Mouse (Mus musculus) stomach, embryonic 15.5 days (tissue): ENCODE measurements around the gene P2ry13. TPM values are rescaled to one million over a fixed set of nuclear protein-coding genes. Genes with fewer than 3 reads are reported as not detected.
A peak's percentile ranks its signal among the peaks of the same experiment; 100 is the strongest.

Experiments used
- ATAC-seq: fragments of 200-750 bp; cut with Nextera tagmentation; 2 replicates; pipeline ENCODE4 v1.8.0; 2017; ENCODE audit warnings: low read depth, moderate number of reproducible peaks, moderate TSS enrichment; ENCODE audit not compliant: insufficient read depth, low FRiP score
- H3K27ac ChIP-seq: fragments of 300-500 bp; sonication (generic); 2 replicates; pipeline ENCODE4 v1.5.1; 2015; ENCODE audit warnings: mild to moderate bottlenecking, inconsistent platforms
- H3K27me3 ChIP-seq: fragments of 300-500 bp; sonication (generic); replicated peaks from 2 replicates; pipeline ENCODE4 v1.6.1; 2015; ENCODE audit warnings: inconsistent platforms
- H3K36me3 ChIP-seq: fragments of 300-500 bp; sonication (generic); 2 replicates; pipeline ENCODE4 v1.6.1; 2015; ENCODE audit warnings: inconsistent platforms
- H3K4me1 ChIP-seq: fragments of 300-500 bp; sonication (generic); 2 replicates; pipeline ENCODE4 v1.6.1; 2015; ENCODE audit warnings: inconsistent platforms
- H3K4me2 ChIP-seq: fragments of 300-500 bp; sonication (generic); 2 replicates; pipeline ENCODE4 v1.6.1; 2015; ENCODE audit warnings: mild to moderate bottlenecking, inconsistent platforms
- H3K4me3 ChIP-seq: fragments of 300-500 bp; sonication (generic); replicated peaks from 2 replicates; pipeline ENCODE4 v1.5.1; 2015; ENCODE audit warnings: inconsistent platforms
- H3K9ac ChIP-seq: fragments of 300-500 bp; sonication (generic); 2 replicates; pipeline ENCODE4 v1.6.1; 2015; ENCODE audit warnings: inconsistent platforms
- H3K9me3 ChIP-seq: fragments of 300-500 bp; sonication (generic); 2 replicates; pipeline ENCODE4 v1.6.1; 2016; ENCODE audit warnings: inconsistent platforms
- WGBS: fragments of 180-500 bp; shearing (Covaris S2); methylation state at CpG from one replicate; pipeline ENCODE4 v1.1.7; 2015; 5-methylcytosine and 5-hydroxymethylcytosine counted together
- polyA plus RNA-seq: library from polyadenylated mRNA; unstranded; fragments of >200 nt; fragmentation: Nextera tagmentation; extraction: Ambion mirVana; gene quantifications from 2 replicates; pipeline ENCODE4 v1.2.1, GENCODE M21; 2015

Gene P2ry13
- polyA plus RNA-seq, 1 experiment from 2014 or later, result 1.7 TPM

DNA sequence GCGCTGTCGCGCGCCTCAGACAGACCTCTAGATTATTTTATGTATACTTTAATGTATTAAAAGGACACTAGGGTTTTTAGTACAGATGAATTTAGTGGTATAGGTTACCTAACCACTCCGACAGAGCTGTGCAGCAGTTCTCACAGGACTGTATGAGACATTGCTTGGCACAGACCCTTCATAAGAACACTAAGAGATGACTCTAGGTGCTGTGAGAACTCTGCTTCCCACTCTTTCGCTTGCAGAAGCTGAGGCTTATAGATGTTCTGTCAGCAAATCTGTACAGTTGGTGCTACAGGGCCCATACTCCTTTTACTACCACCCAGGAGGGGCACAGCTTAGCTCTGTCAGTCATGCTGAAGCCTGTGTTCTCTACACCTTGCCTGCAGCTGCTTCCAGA is 19.0 kb downstream of the P2ry13 start:
- no peak overlapping the region for H3K27ac ChIP-seq
- H3K4me2 ChIP-seq, result no peak overlapping the region
- H3K27me3 ChIP-seq, result no peaks in the 10 kb centered on the region
- no peaks in the 10 kb centered on the region for H3K9me3 ChIP-seq
- H3K9ac ChIP-seq, result no peak overlapping the region
- H3K4me1 ChIP-seq, result no peaks in the 10 kb centered on the region
- H3K36me3 ChIP-seq, result no peaks in the 10 kb centered on the region
- no peak overlapping the region for H3K4me3 ChIP-seq
- WGBS, result 95% methylated on average over 6 of the region's 6 CpGs
- ATAC-seq, result no peak

DNA sequence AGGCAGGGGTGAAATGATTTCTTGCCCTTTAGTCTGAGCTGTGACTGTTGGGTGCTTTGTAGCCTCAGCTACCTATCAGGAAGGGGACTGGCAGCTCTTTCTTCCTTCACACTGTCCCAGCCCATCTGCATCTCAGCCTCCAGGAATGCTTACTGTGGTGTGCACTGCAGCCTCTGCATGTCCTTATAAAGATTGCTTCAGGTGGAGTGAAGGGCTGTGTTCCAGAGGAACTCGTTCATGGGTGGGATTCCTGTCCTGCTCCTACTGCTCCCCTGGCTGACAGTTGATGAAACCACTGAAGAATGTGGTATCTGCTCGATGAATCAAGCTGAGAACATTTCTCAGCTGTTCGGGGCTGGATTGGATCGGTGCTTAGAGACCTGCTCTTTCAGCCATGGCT is 23.3 kb downstream of the P2ry13 start:
- H3K4me3 ChIP-seq, result no peak overlapping the region
- H3K36me3 ChIP-seq, result no peaks in the 10 kb centered on the region
- no peak overlapping the region for H3K9ac ChIP-seq
- WGBS, result 75% methylated on average over 4 of the region's 4 CpGs
- no peak for ATAC-seq
- H3K27ac ChIP-seq, result no peak overlapping the region
- no peak overlapping the region for H3K4me2 ChIP-seq
- no peaks in the 10 kb centered on the region for H3K4me1 ChIP-seq
- no peaks in the 10 kb centered on the region for H3K27me3 ChIP-seq
- H3K9me3 ChIP-seq, result no peaks in the 10 kb centered on the region

DNA sequence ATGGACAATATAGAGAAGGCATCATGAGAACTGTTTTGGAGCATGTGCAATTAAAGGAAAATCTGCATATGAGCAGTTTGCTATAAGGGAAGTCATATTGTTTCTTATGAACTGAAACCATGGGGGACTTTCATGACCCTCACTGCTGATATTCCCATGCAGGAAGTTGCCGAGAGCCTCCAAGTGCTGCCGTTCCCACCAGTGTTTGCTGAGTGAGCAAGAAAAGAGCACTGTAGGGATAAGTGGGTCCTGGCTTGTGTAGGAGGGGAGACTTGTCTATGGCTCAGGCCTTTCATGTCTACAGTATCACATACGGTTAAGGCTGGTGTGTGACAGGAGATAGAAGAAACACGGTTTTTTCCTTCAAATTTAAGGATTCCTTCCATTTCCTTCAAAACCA is 25.0 kb downstream of the P2ry13 start:
- 71% methylated on average over 4 of the region's 4 CpGs for WGBS
- H3K4me1 ChIP-seq, result no peaks in the 10 kb centered on the region
- no peak overlapping the region for H3K4me3 ChIP-seq
- no peak overlapping the region for H3K9ac ChIP-seq
- no peaks in the 10 kb centered on the region for H3K9me3 ChIP-seq
- H3K36me3 ChIP-seq, result no peaks in the 10 kb centered on the region
- H3K27me3 ChIP-seq, result no peaks in the 10 kb centered on the region
- no peak overlapping the region for H3K4me2 ChIP-seq
- ATAC-seq, result no peak
- H3K27ac ChIP-seq, result no peak overlapping the region

DNA sequence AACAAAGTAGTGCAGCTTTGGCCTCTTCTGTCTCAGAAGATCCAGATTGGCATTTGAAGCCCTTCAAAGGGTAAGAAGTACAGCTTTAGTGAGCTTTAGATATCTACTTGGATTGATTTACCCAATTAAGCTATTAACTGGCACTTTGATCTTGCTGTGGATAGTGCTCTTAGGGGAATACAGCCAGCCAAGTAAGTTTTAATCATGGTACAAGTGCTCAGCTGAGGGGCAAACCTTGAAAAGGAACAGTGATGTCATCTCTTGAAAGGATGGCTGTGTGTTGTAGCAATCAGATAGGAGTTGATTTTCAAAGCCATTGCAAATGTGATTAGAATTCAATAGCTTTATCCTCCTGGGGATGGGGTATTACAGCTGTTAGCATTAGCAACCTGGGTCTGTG is 28.6 kb downstream of the P2ry13 start:
- H3K9ac ChIP-seq, result no peak overlapping the region
- no peak for ATAC-seq
- H3K4me3 ChIP-seq, result no peak overlapping the region
- H3K4me2 ChIP-seq, result no peak overlapping the region
- H3K9me3 ChIP-seq, result no peaks in the 10 kb centered on the region
- no peaks in the 10 kb centered on the region for H3K36me3 ChIP-seq
- no peak overlapping the region for H3K27ac ChIP-seq
- no peaks in the 10 kb centered on the region for H3K4me1 ChIP-seq
- H3K27me3 ChIP-seq, result no peaks in the 10 kb centered on the region

DNA sequence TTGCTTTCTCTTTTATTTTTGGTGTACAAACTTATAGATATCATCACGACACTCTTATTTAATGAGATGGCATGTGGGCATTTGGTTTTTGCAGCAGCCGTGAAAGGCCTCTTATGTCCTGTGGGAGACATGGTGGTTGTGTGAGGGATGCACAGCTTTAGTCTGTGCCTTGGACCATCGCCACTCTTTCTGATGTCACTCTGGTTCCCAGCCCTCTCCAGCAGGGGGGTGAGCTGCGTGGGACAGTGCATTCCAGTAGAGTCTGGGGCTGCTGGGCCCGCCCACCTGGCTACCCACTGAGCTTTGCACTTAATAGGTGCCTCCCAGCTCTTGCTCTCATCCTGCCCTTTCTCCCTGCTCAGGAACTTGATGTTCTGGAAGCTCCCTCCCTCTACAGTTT is 29.5 kb downstream of the P2ry13 start:
- H3K9me3 ChIP-seq, result no peaks in the 10 kb centered on the region
- H3K4me1 ChIP-seq, result no peaks in the 10 kb centered on the region
- no peaks in the 10 kb centered on the region for H3K27me3 ChIP-seq
- H3K9ac ChIP-seq, result no peak overlapping the region
- no peak for ATAC-seq
- H3K4me2 ChIP-seq, result no peak overlapping the region
- H3K4me3 ChIP-seq, result no peak overlapping the region
- H3K27ac ChIP-seq, result no peak overlapping the region
- no peaks in the 10 kb centered on the region for H3K36me3 ChIP-seq
- 72% methylated on average over 5 of the region's 5 CpGs for WGBS

DNA sequence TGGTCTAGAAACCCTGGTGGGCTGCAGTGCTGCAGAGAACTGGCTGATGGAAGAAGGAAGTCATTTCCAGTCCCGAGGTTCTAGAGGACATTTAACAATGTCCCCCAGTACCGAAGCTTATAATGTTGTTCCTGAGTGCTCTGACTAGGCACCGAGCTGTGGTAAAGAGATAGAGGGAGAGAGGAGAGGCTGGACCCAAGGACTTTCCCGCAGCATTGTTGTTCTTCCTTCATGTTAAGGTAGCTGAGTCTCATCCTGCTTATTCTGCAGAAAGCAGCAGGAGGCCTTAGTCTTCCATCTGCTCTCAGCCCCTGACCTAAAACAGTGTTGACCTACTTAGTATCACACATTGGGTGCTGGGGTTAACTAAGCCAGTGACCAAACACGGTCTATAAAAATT is 33.8 kb downstream of the P2ry13 start:
- Histone ChIP-seq H3K27me3 (no peaks in the 10 kb centered on the region), H3K4me3 (no peak overlapping the region), H3K4me1 (no peaks in the 10 kb centered on the region), H3K36me3 (no peaks in the 10 kb centered on the region), H3K9ac (no peak overlapping the region), H3K4me2 (no peak overlapping the region), H3K27ac (no peak overlapping the region), H3K9me3 (no peaks in the 10 kb centered on the region)
- 77% methylated on average over 5 of the region's 5 CpGs for WGBS
- ATAC-seq, result no peak

DNA sequence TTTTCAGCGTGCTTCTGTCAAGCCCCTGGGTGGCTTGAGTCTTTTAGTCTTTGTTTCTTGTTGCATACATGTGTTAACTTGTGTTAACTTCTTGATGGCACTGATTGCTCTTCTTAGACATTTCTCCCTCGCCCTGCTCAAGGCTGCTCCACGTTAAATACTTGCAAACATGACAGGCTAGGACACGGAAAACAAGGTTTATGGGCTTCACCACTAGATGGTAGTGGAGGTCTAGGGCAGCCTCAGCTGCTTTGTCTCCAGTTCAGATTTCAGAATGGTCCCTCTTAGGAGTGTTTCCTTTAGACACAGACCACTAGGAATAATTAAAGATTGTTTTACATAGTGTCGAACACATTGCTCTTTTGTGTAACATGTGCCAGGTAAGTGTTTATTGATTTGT is 35.4 kb downstream of the P2ry13 start:
- 0 out of 2 replicates have a peak, but pooled peaks have one; percentile 56 for ATAC-seq
- Histone ChIP-seq H3K36me3 (no peaks in the 10 kb centered on the region), H3K9me3 (no peaks in the 10 kb centered on the region), H3K4me3 (no peak overlapping the region), H3K9ac (no peak overlapping the region), H3K4me2 (no peak overlapping the region), H3K27me3 (no peaks in the 10 kb centered on the region), H3K4me1 (0 out of 2 replicates have a peak, but pooled peaks cover 4% of the 10 kb centered on the region), H3K27ac (no peak overlapping the region)
- 16% methylated on average over 5 of the region's 5 CpGs for WGBS

DNA sequence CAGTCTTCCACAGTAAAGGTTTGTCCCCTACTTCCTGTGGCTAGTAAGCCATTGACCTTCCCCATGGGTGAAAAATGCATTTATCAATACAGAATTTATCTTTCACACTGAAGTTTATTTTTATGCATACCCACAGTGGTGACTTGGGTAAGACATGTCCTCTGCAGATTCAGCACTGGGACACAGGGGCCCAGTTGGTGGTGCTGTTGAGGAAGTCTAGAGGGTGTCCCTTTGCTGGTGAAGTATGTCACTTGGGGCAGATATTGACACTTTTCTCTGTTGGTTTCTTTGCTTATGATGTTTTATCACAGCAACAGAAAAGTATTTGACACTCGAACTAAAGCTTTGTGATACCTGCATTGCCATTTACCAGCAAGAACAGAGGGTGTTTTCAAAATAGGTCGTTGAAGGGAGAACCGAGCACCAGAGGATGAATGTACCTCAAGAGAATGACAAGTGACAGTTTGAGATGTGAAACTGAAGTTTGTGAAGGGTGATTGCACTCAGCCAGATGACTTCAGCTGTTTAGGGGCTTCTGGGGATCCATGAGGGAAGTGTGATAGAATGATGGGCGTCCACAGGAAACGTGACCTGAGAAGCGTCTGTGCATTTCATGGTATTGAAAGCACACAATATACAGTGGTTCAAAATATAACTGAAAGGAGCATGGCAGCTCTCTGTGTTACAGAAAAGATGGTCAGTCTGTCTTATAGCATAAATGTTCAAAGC is 36.1 kb downstream of the P2ry13 start:
- 72% methylated on average over 6 of the region's 6 CpGs for WGBS

DNA sequence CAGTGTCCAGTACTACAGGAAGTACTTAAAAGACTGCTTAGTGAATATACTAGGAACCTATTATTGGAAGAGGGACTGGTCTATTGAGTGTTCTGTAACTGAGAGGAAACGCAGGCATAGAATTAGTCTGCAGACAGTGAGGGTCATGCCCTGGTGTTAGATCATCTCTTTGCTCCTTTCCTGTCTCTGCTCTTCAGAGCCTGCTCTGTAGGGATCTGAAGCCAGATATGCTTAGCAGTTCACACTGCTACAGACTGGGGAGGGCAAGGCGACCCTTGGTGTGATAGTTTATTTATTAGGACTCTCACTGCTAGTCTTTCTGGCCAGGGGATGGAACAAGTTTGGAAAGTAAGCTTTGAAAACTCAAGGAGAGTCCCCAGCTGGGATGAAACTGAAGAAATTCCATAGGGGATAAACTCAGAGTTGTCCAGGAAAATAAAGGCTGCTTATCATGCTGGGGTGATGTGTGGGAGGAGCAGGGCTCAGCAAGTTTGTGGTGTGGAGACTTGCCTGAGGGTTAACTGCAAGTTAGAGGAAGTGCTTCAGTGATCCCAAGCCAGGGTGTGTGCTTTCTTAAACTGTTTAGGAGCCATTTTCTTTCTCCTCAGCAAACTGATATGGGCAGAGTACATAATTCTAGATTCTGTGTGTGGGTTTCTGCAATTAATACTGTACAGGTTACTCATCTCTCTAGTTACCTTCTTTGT is 40.6 kb downstream of the P2ry13 start:
- Histone ChIP-seq H3K4me2 (no peak overlapping the region), H3K27me3 (no peaks in the 10 kb centered on the region), H3K4me3 (no peak overlapping the region), H3K27ac (no peak overlapping the region), H3K36me3 (no peaks in the 10 kb centered on the region), H3K4me1 (0 out of 2 replicates have a peak, but pooled peaks cover 5% of the 10 kb centered on the region), H3K9ac (no peak overlapping the region), H3K9me3 (no peaks in the 10 kb centered on the region)
- ATAC-seq, result no peak; the same call in 1 of the 2 replicates
- 48% methylated on average over 2 of the region's 2 CpGs for WGBS

More for the DNA sequence above, 36.1 kb downstream of the P2ry13 start:
- 0 out of 2 replicates have a peak, but pooled peaks cover 5% of the 10 kb centered on the region for H3K4me1 ChIP-seq
- no peak overlapping the region for H3K27ac ChIP-seq
- no peak for ATAC-seq
- H3K9ac ChIP-seq, result no peak overlapping the region
- no peak overlapping the region for H3K4me3 ChIP-seq
- H3K9me3 ChIP-seq, result no peaks in the 10 kb centered on the region
- no peaks in the 10 kb centered on the region for H3K27me3 ChIP-seq
- no peaks in the 10 kb centered on the region for H3K36me3 ChIP-seq
- no peak overlapping the region for H3K4me2 ChIP-seq

DNA sequence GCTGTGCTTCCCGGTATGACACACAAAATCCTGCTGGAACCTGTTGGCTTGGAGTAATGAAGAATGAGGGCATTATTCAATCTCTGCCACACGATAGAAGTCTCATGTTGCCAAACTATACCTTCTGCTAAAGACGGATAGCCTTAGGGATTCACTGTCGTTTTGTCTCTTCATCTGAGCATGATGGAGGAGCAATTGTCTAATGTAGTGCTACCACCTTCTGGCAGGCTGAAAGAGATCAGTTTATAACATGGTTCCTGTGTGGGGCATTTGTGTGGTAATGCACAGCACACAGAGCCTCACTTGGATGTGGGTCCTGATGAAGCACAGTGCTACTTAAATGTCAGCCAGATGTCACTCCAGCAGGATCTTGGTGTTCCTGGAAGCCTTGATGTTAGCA is 41.5 kb downstream of the P2ry13 start:
- 66% methylated on average over 4 of the region's 4 CpGs for WGBS
- no peak for ATAC-seq

DNA sequence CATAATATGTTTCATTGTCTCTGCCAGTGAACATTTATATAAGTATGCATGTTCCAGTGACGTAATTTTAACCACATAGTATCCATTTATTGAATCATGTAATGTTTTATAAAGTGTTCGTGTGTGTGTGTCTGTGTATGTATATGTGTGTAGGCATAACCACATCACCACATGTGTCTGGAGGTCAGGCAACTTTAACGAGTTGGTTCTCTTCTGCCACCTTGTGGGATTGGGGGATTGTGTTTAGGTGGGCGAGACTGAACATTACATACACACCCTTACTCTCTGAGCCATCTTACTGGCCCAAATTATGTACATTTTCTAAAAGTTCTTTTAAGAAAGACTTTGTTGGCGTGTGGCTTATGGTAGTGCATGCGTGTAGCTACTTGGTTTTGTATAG is 42.2 kb downstream of the P2ry13 start:
- no peak for ATAC-seq
- H3K27ac ChIP-seq, result no peak overlapping the region
- WGBS, result 84% methylated on average over 6 of the region's 6 CpGs

More for the DNA sequence above, 41.5 kb downstream of the P2ry13 start:
- Histone ChIP-seq H3K9ac (no peak overlapping the region), H3K36me3 (no peaks in the 10 kb centered on the region), H3K27ac (no peak overlapping the region), H3K4me1 (0 out of 2 replicates have a peak, but pooled peaks cover 5% of the 10 kb centered on the region), H3K27me3 (no peaks in the 10 kb centered on the region), H3K9me3 (no peaks in the 10 kb centered on the region), H3K4me2 (no peak overlapping the region), H3K4me3 (no peak overlapping the region)

DNA sequence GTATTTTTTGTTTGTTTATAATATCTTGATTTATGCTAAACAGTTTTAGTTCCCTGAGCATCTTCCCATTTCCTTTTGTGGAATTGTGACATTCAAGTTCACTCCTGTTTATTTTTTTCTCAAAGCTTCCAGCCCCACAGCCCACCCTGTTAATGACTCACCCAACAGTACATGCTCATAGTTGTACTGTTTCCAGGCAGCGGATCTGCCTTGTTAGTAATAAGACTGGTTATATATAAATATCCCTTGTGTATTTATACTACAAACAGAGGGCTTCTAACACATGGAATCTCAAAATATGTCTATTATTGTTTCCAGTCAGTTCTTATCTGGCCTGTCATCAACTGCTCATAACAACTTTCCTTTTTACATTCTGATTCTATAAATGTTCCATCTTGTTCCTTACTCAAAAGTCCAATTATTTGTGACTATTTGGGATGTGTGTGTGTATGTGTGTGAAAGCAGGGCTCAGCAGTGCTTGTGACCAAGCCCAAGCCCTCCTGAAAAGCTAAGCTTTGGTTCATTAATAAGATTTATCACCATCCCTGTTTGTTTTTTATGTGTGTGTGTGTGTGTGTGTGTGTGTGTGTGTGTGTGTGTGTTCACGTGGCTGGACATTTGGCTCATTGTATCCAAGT is 43.1 kb downstream of the P2ry13 start:
- Histone ChIP-seq H3K27ac (no peak overlapping the region), H3K4me1 (0 out of 2 replicates have a peak, but pooled peaks cover 5% of the 10 kb centered on the region), H3K9ac (no peak overlapping the region), H3K9me3 (no peaks in the 10 kb centered on the region), H3K4me3 (no peak overlapping the region), H3K36me3 (no peaks in the 10 kb centered on the region), H3K27me3 (no peaks in the 10 kb centered on the region), H3K4me2 (no peak overlapping the region)
- 48% methylated on average over 2 of the region's 2 CpGs for WGBS
- ATAC-seq, result peak; percentile 50; the same call in 1 of the 2 replicates

More for the DNA sequence above, 42.2 kb downstream of the P2ry13 start:
- Histone ChIP-seq H3K9me3 (no peaks in the 10 kb centered on the region), H3K4me3 (no peak overlapping the region), H3K27me3 (no peaks in the 10 kb centered on the region), H3K4me2 (no peak overlapping the region), H3K4me1 (0 out of 2 replicates have a peak, but pooled peaks cover 5% of the 10 kb centered on the region), H3K9ac (no peak overlapping the region), H3K36me3 (no peaks in the 10 kb centered on the region)
